Mouse (Mus musculus) erythroblast, embryonic 14.5 days (primary cell): ENCODE measurements around the gene Hyal5. TPM values are rescaled to one million over a fixed set of nuclear protein-coding genes. Genes with fewer than 3 reads are reported as not detected.

Source experiments
- H3K27me3 ChIP-seq: 2 replicates; pipeline ENCODE4 v1.6.1; 2012; ENCODE audit warnings: inconsistent platforms; ENCODE audit not compliant: control insufficient read depth
- H3K36me3 ChIP-seq: 2 replicates; pipeline ENCODE4 v1.6.1; 2012; ENCODE audit warnings: mild to moderate bottlenecking, inconsistent platforms; ENCODE audit not compliant: control insufficient read depth
- H3K4me1 ChIP-seq: 2 replicates; pipeline ENCODE4 v1.6.1; 2012; ENCODE audit warnings: inconsistent platforms; ENCODE audit not compliant: control insufficient read depth
- H3K4me3 ChIP-seq: replicated peaks from 2 replicates; pipeline ENCODE3; 2012; ENCODE audit warnings: moderate library complexity, mild to moderate bottlenecking, inconsistent platforms
- H3K9me3 ChIP-seq: 2 replicates; pipeline ENCODE4 v1.6.1; 2012; ENCODE audit warnings: low read length, inconsistent platforms, mixed read lengths; ENCODE audit not compliant: control insufficient read depth
- GATA1 ChIP-seq: IDR thresholded peaks from 2 replicates; pipeline ENCODE4 v1.6.1; 2012; ENCODE audit warnings: low read length, inconsistent platforms, mixed read lengths
- TAL1 ChIP-seq: IDR thresholded peaks from 3 replicates; pipeline ENCODE4 v1.6.1; 2012; ENCODE audit warnings: low read length, inconsistent platforms, mixed read lengths
- polyA plus RNA-seq: library from polyadenylated mRNA; stranded (reverse); fragments of >175 nt; gene quantifications from 2 replicates; pipeline ENCODE4 v1.2.3, GENCODE M21; 2012

Gene Hyal5
- polyA plus RNA-seq, 1 experiment, result not detected

DNA sequence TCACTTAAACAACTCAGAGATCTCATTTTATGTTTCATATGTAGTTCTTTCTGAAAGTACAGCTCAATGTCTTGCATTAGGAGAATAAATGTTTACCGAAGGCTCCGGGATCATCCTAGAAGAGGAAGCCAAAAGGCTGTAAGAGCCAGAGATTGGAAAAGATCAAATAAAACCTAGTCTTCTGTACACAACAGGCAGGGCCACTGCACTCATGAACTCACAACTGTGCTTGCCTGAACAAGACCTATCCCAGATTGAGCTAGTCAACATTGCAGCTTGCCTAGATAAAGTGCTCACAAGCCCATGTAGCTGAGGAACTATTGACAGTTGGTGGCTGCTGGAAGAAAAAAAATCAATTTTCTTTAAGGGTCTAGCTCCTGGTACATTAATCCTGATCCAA, 55.8 kb downstream of the Hyal5 start:
- no peaks in the 10 kb centered on the region for H3K4me1 ChIP-seq
- H3K27me3 ChIP-seq, result no peaks in the 10 kb centered on the region
- no peak overlapping the region for H3K4me3 ChIP-seq
- no peaks in the 10 kb centered on the region; the same call in 1 of the 2 replicates for H3K9me3 ChIP-seq
- no peaks in the 10 kb centered on the region for H3K36me3 ChIP-seq
- no peak for TF ChIP-seq TAL1
- TF ChIP-seq GATA1, result no peak

- Histone ChIP-seq H3K36me3 (no peaks in the 10 kb centered on the region), H3K4me1 (no peaks in the 10 kb centered on the region), H3K27me3 (no peaks in the 10 kb centered on the region), H3K4me3 (no peak overlapping the region), H3K9me3 (peaks cover 15% of the 10 kb centered on the region)
- TF ChIP-seq TAL1 (no peak), GATA1 (no peak)
Observed at GRCm38 (mm10) chr6:24925076-24925785, 67.4 kb downstream of the Hyal5 start.

Other genes starting within 250 kb of the Hyal5 start
- gene Wasl, start 193.0 kb upstream of the Hyal5 start, polyA plus RNA-seq, result 2.4 and 4.0 TPM in 2 replicates
- gene Hyal6, start 124.8 kb upstream of the Hyal5 start, polyA plus RNA-seq, result not detected in 2 replicates
- not detected in 2 replicates for gene Hyal4, start 109.7 kb upstream of the Hyal5 start, polyA plus RNA-seq
- gene Spam1, start 66.8 kb upstream of the Hyal5 start, polyA plus RNA-seq, result not detected in 2 replicates
- gene Tmem229a, start 98.3 kb downstream of the Hyal5 start, polyA plus RNA-seq, result not detected in 2 replicates